Mouse (Mus musculus) forelimb bud, embryonic 11.5 days (tissue): Measurements from ENCODE around the gene Gucy2c.
A peak's percentile ranks its signal among the peaks of the same experiment; 100 is the strongest.

Experiments used
- DNase-seq: peaks from one replicate; pipeline ENCODE4 v3.0.0-alpha.2; 2012; ENCODE audit warnings: low read depth, low spot score

The Gucy2c gene

DNA sequence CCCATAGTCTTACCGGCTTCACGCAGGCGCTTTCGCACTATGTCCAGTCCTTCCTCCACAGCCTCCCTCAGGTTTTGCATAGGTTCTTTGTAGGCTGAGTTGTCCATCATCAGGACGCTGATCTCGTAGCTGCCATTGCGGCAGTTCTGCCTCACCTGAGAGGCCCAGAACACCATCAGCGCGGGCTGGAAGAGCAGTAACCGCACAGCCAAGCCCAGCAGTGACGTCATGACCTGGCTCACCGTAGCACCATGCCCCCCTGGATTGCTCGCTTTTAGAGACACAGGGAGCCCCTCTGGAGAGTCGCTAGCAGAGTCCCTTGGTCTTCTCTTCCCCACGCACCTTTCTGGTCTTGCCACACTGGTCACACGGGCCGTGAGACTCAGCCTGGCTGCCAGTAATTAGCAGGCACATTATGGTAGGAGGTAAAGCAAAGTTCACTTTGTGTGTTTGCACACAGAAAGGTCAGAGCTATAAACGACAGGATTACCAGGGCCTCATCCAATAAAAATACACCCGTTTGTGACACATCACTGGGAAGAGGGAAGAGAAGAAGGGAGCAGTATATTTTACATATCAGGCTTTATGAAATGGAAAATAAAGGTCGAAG lies at the start of gene Gucy2c:
Gucy2c (minus strand) TSS at position 389 of the 610 bp plus-strand sequence.
- DNase-seq, result no peak

GRCm38 (mm10) chr6:136828681-136829080 lies 47.1 kb upstream of the Gucy2c start:
- no peak for DNase-seq

- peak; percentile 97 for DNase-seq
These were observed 46.5 kb upstream of the Gucy2c start, which contains the start of gene Wbp11 for GRCm38 (mm10) chr6:136827881-136828561. Gene Wbp11 (minus strand): TSS chr6:136828233.

GRCm38 (mm10) chr6:136827516-136827880 lies 45.9 kb upstream of the Gucy2c start, which contains the start of gene BC049715:
Gene BC049715 (plus strand): TSS chr6:136827626.
- DNase-seq, result no peak

DNA sequence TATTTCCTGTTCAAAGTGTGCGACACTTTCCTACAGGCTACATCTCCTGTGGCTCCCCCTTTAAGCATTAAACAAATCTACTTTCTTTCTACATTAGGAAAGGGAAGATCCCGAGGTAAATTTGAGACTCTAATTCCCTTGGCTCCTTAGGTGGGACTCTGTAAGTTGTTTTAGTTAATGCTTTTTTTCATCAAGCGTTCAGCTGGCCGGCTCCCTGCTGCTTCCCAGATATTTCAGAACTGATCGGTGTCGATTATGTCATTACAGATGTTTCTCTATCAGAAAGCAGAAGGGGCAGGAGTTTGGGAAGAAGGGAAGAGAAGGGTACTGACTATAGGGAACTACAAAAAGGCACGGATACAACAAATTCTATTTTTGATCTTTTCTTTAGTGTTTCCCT lies 45.6 kb upstream of the Gucy2c start:
- DNase-seq, result no peak

DNA sequence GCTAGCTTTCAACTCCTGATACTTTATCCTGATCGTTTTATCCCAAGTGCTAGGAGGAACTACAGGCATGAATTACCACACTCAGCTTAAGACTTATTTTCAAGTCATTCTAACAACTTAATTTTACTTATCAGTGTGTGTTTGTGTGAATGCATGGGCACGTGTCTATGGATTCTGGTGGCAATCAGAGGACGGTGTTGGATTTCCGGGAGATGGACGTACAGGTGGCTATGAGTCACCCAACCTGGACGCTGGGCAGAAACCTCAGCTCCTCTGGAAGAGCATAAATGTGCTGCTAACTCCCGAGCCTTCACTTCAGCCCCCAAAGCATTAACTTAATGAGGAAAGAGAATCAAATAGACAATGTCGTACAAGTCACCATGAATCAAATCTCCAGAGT lies 43.4 kb upstream of the Gucy2c start:
- no peak for DNase-seq

GRCm38 (mm10) chr6:136821086-136821485 lies 39.5 kb upstream of the Gucy2c start:
- DNase-seq, result no peak

DNA sequence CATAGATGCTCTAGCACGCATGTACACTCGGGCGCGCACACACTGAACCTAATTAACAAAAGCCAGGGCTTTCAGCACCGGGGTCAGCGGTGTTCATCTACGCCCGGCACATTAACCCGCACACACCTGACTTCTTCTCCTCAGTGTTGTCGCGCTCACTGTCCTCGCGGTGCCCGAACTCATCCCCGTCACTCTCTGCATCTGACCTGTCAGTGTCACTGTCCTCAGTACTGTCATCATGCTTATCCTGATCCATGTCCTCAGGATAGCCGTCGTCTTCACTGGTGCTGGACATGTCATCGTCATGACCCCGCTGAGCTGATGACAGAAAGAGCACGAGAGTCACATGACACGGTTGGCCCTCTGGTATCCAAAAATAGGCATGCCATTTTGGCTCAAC lies 38.8 kb upstream of the Gucy2c start:
- no peak for DNase-seq

GRCm38 (mm10) chr6:136817549-136817948 lies 36.0 kb upstream of the Gucy2c start:
- no peak for DNase-seq

GRCm38 (mm10) chr6:136816826-136817225 lies 35.3 kb upstream of the Gucy2c start:
- DNase-seq, result no peak

GRCm38 (mm10) chr6:136815381-136815780 lies 33.8 kb upstream of the Gucy2c start:
- DNase-seq, result no peak

- no peak for DNase-seq
These were observed 31.6 kb upstream of the Gucy2c start for GRCm38 (mm10) chr6:136813117-136813516.

- DNase-seq, result no peak
These were observed 29.6 kb upstream of the Gucy2c start for GRCm38 (mm10) chr6:136811196-136811595.

- DNase-seq, result no peak
These were observed 28.1 kb upstream of the Gucy2c start for GRCm38 (mm10) chr6:136809673-136810072.

- no peak for DNase-seq
These were observed 27.5 kb upstream of the Gucy2c start for GRCm38 (mm10) chr6:136809077-136809476.

DNA sequence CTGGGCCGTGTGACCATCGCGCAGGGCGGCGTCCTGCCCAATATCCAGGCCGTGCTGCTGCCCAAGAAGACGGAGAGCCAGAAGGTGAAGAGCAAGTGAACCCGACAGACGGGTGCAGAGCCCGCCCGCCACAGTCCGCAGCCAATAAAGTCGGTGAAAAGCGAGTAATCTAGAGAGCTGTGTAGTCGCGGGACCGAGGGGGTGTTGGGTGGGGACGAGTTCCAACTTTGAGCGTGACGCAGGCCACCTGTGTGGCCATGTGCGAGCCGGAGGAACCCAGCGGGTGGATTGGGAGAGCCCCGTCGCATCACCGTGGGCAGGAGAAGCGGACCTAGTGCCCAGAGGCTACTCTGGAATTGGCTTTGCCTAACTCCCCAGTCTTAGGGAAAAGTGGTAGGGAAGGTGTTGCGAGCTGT lies 27.1 kb upstream of the Gucy2c start:
- DNase-seq, result no peak

DNA sequence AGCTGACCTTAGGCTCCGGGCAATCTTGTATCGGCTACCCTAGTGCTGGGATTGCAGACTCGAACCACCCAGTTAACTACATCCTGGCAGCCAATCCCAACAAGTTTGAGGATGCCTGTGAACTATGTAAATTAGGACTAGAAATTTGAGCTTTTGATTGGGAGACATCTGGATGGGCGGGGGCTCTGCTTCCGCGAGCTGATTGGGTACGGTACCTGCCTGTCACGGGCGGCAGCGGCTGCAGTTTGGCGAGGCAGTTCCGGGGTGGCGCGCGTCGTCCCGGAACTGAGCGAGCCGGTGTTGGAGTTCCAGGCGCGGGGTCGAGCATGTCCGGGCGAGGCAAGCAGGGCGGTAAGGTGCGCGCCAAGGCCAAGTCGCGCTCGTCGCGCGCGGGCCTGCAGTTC lies 26.5 kb upstream of the Gucy2c start, which contains the start of gene H2afj:
H2afj (plus strand) TSS at position 231 of the 404 bp plus-strand sequence.
- peak; percentile 95 for DNase-seq

DNA sequence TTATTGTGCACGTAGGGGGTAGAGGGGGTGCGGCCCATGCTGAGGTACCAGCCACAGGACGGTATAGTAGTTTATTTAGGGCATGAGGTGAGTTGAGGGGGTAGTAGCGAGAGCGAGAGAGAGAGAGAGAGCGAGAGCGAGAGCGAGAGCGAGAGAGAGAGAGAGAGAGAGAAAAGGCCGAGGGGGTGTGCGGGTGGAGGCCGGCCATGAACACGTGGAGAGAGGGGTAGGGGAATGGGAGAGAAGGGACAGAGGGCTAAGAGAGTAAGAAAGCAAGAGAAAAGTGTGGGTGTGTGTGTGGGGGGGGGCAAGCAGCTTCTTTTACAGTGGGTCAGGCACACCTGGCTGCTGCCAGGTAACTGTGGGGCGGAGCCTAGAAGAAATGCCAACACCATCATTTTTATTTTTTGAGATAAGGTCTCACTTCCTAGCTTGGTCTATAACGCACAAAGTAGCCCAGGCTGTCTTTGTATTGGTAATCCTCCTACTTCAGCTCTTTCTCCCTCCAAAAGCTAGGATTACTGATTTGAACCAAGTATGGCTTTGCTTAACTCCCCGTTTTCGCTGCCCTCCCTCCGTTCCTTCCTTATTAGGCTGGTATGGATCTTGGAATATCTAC lies 25.9 kb upstream of the Gucy2c start:
- no peak for DNase-seq

DNA sequence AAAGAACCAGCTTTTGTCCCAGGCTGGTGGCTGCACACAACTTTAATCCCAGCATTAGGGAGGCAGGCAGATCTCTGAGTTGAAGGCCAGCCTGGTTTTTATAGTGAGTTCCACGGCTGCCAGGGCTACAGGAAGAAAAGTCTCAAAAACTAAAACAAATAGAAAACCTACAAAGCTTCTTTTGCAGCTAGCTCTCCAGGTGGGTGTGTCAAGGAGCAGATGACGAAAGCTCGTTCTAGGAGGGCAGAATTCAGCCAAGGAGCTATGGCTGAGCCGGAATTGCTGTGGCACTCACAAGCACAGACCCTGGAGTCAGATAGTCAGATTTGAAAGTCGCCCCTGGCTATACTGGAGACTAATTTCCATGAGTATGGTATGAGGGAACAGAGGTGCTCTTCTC lies 25.3 kb upstream of the Gucy2c start:
- DNase-seq, result no peak

GRCm38 (mm10) chr6:136805409-136805775 lies 23.8 kb upstream of the Gucy2c start:
- DNase-seq, result no peak

GRCm38 (mm10) chr6:136804705-136805408 lies 23.3 kb upstream of the Gucy2c start:
- DNase-seq, result peak; percentile 36
